Mouse (Mus musculus) forebrain, embryonic 12.5 days (tissue): Measurements from ENCODE around the gene Fgfr2. TPM values are rescaled to one million over a fixed set of nuclear protein-coding genes. Genes with fewer than 3 reads are reported as not detected.

Experiments used
- ATAC-seq: fragments of 200-750 bp; cut with Nextera tagmentation; 2 replicates; pipeline ENCODE4 v1.8.0; 2017; ENCODE audit warnings: moderate TSS enrichment; ENCODE audit not compliant: low FRiP score
- H3K27ac ChIP-seq: fragments of 300-500 bp; sonication (generic); 2 replicates; pipeline ENCODE4 v1.5.1; 2016; ENCODE audit warnings: mild to moderate bottlenecking
- H3K27me3 ChIP-seq: fragments of 300-500 bp; sonication (generic); 2 replicates; pipeline ENCODE4 v1.6.1; 2016; ENCODE audit warnings: mild to moderate bottlenecking
- H3K36me3 ChIP-seq: fragments of 300-500 bp; sonication (generic); replicated peaks from 2 replicates; pipeline ENCODE4 v1.6.1; 2016; ENCODE audit warnings: mild to moderate bottlenecking
- H3K4me1 ChIP-seq: fragments of 300-500 bp; sonication (generic); 2 replicates; pipeline ENCODE4 v1.6.1; 2016
- H3K4me2 ChIP-seq: fragments of 300-500 bp; sonication (generic); 2 replicates; pipeline ENCODE4 v1.6.1; 2016; ENCODE audit warnings: mild to moderate bottlenecking, moderate library complexity
- H3K4me3 ChIP-seq: fragments of 300-500 bp; sonication (generic); replicated peaks from 2 replicates; pipeline ENCODE4 v1.5.1; 2016; ENCODE audit warnings: mild to moderate bottlenecking
- H3K9ac ChIP-seq: fragments of 300-500 bp; sonication (generic); 2 replicates; pipeline ENCODE4 v1.6.1; 2016; ENCODE audit warnings: mild to moderate bottlenecking
- H3K9me3 ChIP-seq: fragments of 300-500 bp; sonication (generic); 2 replicates; pipeline ENCODE4 v1.6.1; 2016
- WGBS: fragments of 180-500 bp; shearing (Covaris S2); methylation state at CpG from one replicate; pipeline ENCODE4 v1.1.7; 2016; 5-methylcytosine and 5-hydroxymethylcytosine counted together
- polyA plus RNA-seq: library from polyadenylated mRNA; unstranded; fragments of >200 nt; fragmentation: Nextera tagmentation; extraction: Ambion mirVana; gene quantifications from 2 replicates; pipeline ENCODE4 v1.2.1, GENCODE M21; 2016

Gene Fgfr2
- polyA plus RNA-seq, 1 experiment from 2014 or later = 89.6 TPM

DNA sequence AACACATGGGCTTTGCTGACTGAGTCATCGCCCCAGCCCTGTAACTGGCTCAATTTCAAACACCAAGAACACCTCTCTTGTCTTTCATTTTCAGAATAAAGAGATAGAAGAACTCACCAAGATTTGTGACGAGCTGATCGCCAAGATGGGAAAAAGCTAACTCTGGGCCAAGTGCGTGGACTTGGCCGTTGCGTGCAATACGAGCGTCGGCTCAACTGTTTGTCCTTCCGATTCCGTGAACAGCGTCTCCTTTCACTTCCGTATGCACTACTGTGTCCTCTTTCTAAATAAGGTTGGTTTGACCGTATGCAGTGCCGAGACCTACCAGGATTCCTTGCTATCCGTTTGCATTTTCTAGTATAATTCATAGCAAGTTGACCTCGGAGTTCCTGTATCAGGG, 2359.0 kb downstream of the Fgfr2 start:
- H3K36me3 ChIP-seq = peaks cover 37% of the 10 kb centered on the region
- WGBS = 94% methylated on average over 17 of the region's 17 CpGs
- no peak overlapping the region for H3K9ac ChIP-seq

DNA sequence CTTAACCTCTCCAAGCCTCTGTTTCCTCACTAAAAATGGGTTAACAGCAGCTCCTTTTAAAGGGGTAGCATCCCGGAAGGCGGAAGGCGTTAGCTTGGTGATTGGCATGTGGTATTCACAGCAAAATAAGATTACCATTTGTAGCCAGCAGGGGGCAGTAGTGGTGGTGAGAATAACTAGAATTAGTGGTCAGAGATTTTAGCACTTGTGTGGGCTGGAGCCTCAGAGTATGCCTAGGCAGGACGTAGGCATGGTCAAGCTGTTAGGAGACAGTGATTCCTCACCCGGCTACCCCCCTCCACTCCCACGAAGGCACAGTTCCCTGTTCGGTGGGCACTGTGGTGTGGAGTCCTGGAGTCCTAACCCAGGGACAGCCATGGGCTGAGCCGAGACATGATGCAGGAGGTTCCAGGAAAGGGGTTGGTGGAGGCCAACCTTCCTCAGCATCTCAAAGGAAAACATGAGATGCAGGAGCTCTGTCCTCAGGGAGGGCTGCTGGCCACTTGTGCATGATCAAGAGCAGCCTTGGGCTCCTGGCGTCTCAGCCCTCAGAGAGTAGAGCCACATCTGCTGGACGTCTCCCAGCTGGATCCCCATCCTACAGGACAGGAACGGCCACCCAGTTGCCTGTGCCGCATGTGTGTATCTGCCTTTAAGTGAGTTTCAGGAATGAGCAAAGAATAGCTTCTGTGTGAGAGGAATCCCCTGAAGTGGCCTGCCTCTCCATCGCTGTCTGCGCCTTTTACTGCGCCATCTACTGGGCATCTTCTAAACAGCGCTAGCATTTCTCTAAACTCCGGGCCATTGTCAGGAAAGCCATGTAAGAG, 2360.9 kb downstream of the Fgfr2 start:
- H3K36me3 ChIP-seq = peaks cover 52% of the 10 kb centered on the region
- 40% methylated on average over 17 of the region's 17 CpGs for WGBS
- peaks cover 5% of the 10 kb centered on the region; the same call in 1 of the 2 replicates for H3K4me1 ChIP-seq
- ATAC-seq = peak; percentile 73
- peak overlapping the region; percentile 70 for H3K27ac ChIP-seq
- H3K9ac ChIP-seq = no peak overlapping the region
- H3K4me2 ChIP-seq = no peak overlapping the region
- no peak overlapping the region for H3K4me3 ChIP-seq
- H3K9me3 ChIP-seq = no peaks in the 10 kb centered on the region
- H3K27me3 ChIP-seq = no peaks in the 10 kb centered on the region

More for the DNA sequence above, 2359.0 kb downstream of the Fgfr2 start:
- Histone ChIP-seq H3K4me2 (no peak overlapping the region), H3K4me3 (no peak overlapping the region), H3K4me1 (peaks cover 5% of the 10 kb centered on the region; the same call in 1 of the 2 replicates), H3K27me3 (no peaks in the 10 kb centered on the region), H3K27ac (no peak overlapping the region), H3K9me3 (no peaks in the 10 kb centered on the region)
- no peak for ATAC-seq

DNA sequence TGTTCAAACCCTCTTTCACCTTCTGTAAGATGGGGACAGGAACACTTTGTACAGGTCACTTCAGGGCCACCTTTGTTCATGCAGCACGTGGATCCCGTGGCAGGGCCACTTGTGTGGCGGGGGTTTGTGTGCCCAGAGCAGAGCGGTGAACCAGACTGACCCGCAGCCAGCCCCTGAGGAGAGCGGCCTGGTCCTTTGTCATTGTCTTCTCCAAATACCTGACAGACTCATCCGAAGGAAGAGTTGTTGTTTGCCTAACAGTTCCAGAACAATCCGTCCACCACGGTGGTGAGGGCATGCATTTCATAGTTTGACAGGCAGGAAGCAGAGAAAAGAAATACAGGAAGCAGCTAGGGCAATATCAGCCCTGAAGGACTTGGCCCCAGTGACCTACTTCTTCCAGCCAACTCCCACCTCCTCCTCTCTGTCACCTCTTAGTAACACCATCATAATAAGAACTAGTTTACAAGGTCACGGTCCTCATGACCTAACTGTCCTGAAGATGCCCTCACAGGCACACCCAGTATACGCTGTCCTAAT, 2365.8 kb downstream of the Fgfr2 start:
- peaks cover 78% of the 10 kb centered on the region for H3K36me3 ChIP-seq
- no peak overlapping the region for H3K4me3 ChIP-seq
- no peak overlapping the region for H3K9ac ChIP-seq
- WGBS = 84% methylated on average over 11 of the region's 11 CpGs
- H3K27ac ChIP-seq = no peak overlapping the region
- peaks cover 4% of the 10 kb centered on the region; the same call in 1 of the 2 replicates for H3K4me1 ChIP-seq
- H3K27me3 ChIP-seq = no peaks in the 10 kb centered on the region
- no peak for ATAC-seq
- no peaks in the 10 kb centered on the region for H3K9me3 ChIP-seq
- H3K4me2 ChIP-seq = no peak overlapping the region

DNA sequence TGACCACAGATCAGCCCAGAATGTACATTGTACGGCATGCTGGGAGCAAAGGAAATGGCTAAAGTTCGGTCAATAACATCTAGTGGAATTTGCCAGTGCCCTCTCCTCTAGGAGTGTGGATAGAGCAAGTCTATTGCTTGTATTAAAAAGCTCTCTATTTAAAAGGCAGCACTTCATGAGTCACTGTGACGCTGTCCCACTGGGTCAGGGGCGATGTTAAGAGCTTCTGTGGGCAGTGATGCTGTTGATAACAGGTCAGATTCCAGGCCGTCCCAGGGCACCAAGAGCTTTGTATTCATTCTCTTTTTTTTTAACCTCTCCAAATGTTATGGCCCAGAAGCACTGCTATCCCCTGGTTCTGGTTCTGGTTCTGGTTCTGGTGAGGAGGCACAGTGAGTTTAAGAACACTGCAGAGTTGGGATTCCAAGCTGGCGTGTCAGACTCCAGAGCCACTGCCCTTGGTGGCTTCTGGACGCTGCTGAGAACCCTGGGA, 2366.8 kb downstream of the Fgfr2 start:
- WGBS = 88% methylated on average over 7 of the region's 7 CpGs
- no peak for ATAC-seq
- Histone ChIP-seq H3K4me3 (no peak overlapping the region), H3K9ac (no peak overlapping the region), H3K9me3 (no peaks in the 10 kb centered on the region), H3K27me3 (no peaks in the 10 kb centered on the region), H3K27ac (no peak overlapping the region), H3K4me1 (peaks cover 7% of the 10 kb centered on the region), H3K4me2 (no peak overlapping the region), H3K36me3 (peaks cover 83% of the 10 kb centered on the region)

DNA sequence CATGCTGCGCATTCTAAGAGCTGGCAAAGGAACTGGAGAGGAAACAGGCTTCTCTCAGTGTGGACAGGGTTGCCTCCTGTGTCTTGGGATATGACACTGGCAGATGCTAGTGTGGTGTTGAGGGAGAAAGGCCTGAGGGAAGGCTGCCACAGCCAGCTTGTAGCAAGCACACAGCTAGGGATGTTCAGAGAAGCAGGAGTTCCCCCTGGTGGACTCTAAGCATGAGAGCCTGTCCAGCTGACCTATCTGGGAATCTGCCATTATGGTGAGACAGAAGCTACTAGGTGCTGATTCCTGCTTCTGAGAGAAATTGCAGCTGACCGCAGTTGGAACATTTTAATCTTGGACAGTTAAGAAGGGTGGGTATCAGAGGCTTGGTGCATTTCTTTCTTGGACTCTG, 2368.4 kb downstream of the Fgfr2 start:
- no peaks in the 10 kb centered on the region for H3K9me3 ChIP-seq
- no peak overlapping the region for H3K27ac ChIP-seq
- WGBS = 95% methylated on average over 2 of the region's 2 CpGs
- H3K27me3 ChIP-seq = no peaks in the 10 kb centered on the region
- H3K4me2 ChIP-seq = no peak overlapping the region
- H3K36me3 ChIP-seq = peaks cover 73% of the 10 kb centered on the region
- ATAC-seq = no peak
- H3K9ac ChIP-seq = no peak overlapping the region
- H3K4me1 ChIP-seq = peaks cover 23% of the 10 kb centered on the region
- H3K4me3 ChIP-seq = no peak overlapping the region

DNA sequence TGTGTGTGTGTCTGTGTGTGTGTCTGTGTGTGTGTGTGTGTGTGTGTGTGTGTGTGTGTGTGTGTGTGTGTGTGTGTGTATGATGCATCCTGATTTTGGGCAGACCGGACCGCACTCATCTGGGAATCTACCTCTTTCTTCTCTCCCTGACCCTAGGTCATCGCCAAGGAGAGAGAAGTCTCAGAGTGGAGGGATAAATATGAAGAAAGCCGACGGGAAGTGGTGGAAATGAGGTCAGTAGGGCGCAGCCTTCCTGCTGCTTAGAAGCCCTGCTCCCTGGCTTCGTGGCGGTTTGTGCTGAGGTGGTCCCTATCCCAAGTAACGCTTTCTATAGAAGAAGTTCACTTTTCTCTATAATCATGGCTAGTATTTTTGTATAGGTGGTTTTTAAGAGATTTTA, 2371.5 kb downstream of the Fgfr2 start:
- ATAC-seq = no peak
- H3K27me3 ChIP-seq = no peaks in the 10 kb centered on the region
- no peaks in the 10 kb centered on the region for H3K9me3 ChIP-seq
- H3K4me3 ChIP-seq = no peak overlapping the region
- peak overlapping the region; percentile 92 for H3K27ac ChIP-seq
- H3K36me3 ChIP-seq = peaks cover 75% of the 10 kb centered on the region
- peak overlapping the region; percentile 21; the same call in 1 of the 2 replicates for H3K9ac ChIP-seq
- WGBS = 52% methylated on average over 9 of the region's 9 CpGs
- no peak overlapping the region for H3K4me2 ChIP-seq
- peaks cover 27% of the 10 kb centered on the region for H3K4me1 ChIP-seq

DNA sequence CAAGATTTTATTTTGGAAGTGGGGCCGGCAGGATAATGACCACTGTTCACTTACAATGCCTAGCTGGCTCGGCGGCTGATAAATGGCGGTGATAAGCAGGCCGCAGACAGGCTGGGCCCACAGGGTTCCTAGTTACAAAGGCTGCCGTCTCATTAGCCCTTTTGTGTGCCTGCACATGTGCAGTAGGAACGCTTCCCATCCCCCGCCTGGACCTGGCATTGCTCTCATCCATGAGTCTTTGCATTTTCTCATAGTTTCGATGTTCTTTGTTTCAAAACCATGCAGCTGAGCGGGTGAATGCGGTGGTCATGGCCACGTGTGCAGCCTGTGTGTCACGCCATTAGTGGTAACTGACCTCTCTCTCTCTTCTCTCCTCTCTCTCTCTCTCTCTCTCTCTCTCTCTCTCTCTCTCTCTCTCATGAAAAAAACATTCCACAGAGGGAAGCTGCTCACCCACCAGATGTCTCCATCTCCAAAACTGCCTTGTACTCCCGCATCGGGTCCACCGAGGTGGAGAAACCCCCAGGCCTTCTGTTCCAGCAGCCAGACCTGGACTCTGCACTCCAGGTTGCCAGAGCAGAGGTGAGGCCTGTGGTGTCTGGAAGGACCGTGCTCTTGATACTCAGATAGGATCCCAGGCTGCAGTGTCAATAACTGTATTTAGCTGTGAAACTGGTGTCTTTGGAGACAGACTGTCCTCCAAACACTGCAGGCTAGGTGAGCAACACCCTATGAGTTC, 2372.2 kb downstream of the Fgfr2 start:
- ATAC-seq = peak; percentile 90
- H3K27me3 ChIP-seq = no peaks in the 10 kb centered on the region
- peaks cover 74% of the 10 kb centered on the region for H3K36me3 ChIP-seq
- peak overlapping the region; percentile 21; the same call in 1 of the 2 replicates for H3K9ac ChIP-seq
- 18% methylated on average over 17 of the region's 17 CpGs for WGBS
- no peak overlapping the region for H3K4me3 ChIP-seq
- H3K9me3 ChIP-seq = no peaks in the 10 kb centered on the region
- peak overlapping the region; percentile 27 for H3K4me2 ChIP-seq
- H3K4me1 ChIP-seq = peaks cover 27% of the 10 kb centered on the region
- H3K27ac ChIP-seq = peak overlapping the region; percentile 92

DNA sequence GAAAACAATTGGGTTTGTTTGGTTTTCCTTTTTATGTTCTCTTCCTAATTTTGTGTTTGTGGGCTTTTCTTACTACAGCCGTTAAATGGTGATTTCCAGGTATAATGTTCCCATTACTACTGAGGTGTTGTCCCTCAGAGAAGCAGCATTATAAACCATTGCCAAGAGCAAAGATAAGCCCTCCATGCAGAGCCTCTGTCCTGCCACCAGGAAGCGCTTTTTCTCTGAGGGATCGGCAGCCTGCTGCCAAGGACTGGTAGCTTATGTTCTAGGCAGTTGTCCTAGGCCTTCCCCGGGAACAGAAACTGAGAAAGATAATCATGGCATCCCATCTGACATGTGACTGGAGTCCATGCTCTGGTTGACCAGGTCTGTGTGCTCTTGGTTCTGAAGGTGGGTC, 2374.0 kb downstream of the Fgfr2 start:
- 0 out of 2 replicates have a peak overlapping the region, but pooled peaks have one; percentile 92 for H3K27ac ChIP-seq
- no peak overlapping the region for H3K4me2 ChIP-seq

DNA sequence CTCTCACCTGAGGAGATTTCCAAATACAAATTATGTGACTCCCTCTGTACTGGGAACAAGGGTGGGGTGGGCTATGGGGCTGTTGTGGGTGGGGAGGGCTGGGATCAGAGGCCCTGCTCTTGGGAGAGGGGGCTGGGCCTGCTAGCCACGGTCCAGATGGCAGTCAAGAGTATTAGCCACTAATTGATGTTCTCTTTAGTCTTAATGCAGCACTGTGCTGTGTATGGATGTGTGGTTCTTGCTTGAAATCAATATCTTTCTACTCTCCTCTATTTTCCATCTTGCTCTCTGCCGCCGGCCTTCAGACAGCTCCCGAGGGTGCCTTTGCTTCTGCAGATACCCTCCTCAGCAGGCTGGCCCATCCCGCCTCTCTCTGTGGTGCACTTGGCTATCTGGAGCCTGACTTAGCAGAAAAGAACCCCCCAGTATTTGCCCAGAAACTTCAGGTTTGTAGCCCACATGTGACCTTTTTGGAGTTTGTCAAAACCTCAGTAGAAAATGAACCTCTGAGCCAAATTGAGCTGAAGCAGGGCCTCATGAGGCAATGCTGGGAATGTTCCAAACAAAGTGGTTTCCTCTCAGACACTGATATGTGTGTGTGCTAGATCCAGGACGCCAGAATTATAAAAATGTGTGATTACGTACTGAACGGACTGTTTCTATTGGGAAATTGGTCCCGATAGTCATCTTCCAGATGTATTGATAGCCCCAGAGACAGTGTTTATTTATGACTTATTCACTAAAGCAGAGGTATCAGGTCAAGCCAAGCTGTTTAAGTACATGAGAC, 2379.7 kb downstream of the Fgfr2 start:
- Histone ChIP-seq H3K4me3 (no peak overlapping the region), H3K4me1 (no peaks in the 10 kb centered on the region), H3K36me3 (peaks cover 92% of the 10 kb centered on the region), H3K9ac (no peak overlapping the region), H3K27ac (no peak overlapping the region), H3K4me2 (no peak overlapping the region), H3K9me3 (no peaks in the 10 kb centered on the region), H3K27me3 (no peaks in the 10 kb centered on the region)
- WGBS = 91% methylated on average over 9 of the region's 9 CpGs
- ATAC-seq = no peak

More for the DNA sequence above, 2374.0 kb downstream of the Fgfr2 start:
- Histone ChIP-seq H3K36me3 (peaks cover 76% of the 10 kb centered on the region), H3K27me3 (no peaks in the 10 kb centered on the region), H3K4me1 (peaks cover 27% of the 10 kb centered on the region), H3K9ac (no peak overlapping the region), H3K9me3 (no peaks in the 10 kb centered on the region), H3K4me3 (no peak overlapping the region)
- ATAC-seq = no peak
- WGBS = 96% methylated on average over 4 of the region's 4 CpGs

DNA sequence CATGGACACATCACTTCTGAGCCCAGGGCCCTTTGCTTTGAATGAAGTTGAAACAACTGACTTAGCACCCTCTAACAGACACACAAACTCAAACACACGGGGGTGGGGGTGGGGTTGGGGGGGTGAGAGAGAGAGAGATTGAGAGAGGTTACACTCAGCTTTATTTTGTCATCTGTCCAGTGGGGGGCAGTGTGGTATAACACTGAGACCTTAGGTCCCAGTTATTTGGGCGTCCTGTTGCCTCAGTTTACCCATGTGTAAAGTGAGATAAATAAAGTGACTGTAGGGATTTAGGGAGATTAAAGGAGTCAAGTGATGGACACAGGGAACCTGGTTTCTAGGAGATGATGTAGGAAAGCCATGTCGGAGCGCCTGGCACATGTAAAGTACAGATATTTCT, 2382.1 kb downstream of the Fgfr2 start:
- H3K27ac ChIP-seq = no peak overlapping the region
- H3K36me3 ChIP-seq = peaks cover 94% of the 10 kb centered on the region
- WGBS = 85% methylated on average over 4 of the region's 4 CpGs
- H3K4me1 ChIP-seq = no peaks in the 10 kb centered on the region
- H3K27me3 ChIP-seq = no peaks in the 10 kb centered on the region
- no peaks in the 10 kb centered on the region for H3K9me3 ChIP-seq
- no peak overlapping the region for H3K4me2 ChIP-seq
- no peak overlapping the region for H3K9ac ChIP-seq
- H3K4me3 ChIP-seq = no peak overlapping the region
- no peak for ATAC-seq

DNA sequence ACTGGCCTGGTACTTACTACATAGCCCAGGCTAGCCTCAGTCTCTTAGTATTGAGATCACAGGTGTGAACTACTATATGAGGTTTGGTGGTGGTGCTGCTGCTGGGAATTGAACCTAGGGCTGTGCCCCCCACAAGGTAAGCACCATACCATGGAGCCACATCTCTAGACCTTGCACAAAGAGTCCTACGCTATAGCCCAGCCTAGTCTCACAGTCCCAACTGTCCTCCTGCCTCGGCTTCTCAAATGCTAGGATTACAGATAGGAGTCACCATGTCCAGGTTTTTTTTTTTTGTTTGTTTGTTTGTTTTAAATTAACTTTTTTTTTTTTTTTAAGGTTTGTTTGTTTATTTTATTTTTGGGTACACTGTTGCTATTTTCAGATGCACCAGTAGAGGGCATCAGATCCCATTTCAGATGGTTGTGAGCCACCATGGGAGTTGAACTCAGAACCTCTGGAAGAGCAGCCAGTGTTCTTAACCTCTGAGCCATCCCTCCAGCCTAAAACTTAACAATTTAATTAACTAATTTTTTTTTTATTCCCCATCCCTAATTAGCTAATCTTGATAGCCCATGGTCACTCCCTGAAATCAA, 2388.9 kb downstream of the Fgfr2 start:
- H3K27ac ChIP-seq = no peak overlapping the region
- no peaks in the 10 kb centered on the region for H3K27me3 ChIP-seq
- H3K36me3 ChIP-seq = peaks cover 65% of the 10 kb centered on the region
- H3K4me2 ChIP-seq = no peak overlapping the region
- no peak overlapping the region for H3K9ac ChIP-seq
- no peaks in the 10 kb centered on the region for H3K9me3 ChIP-seq
- H3K4me1 ChIP-seq = peaks cover 24% of the 10 kb centered on the region
- WGBS = 87% methylated on average over 2 of the region's 2 CpGs
- H3K4me3 ChIP-seq = no peak overlapping the region
- no peak for ATAC-seq
